Mouse (Mus musculus): ENCODE measurements around the gene Osbpl7.

Osbpl7 gene

DNA sequence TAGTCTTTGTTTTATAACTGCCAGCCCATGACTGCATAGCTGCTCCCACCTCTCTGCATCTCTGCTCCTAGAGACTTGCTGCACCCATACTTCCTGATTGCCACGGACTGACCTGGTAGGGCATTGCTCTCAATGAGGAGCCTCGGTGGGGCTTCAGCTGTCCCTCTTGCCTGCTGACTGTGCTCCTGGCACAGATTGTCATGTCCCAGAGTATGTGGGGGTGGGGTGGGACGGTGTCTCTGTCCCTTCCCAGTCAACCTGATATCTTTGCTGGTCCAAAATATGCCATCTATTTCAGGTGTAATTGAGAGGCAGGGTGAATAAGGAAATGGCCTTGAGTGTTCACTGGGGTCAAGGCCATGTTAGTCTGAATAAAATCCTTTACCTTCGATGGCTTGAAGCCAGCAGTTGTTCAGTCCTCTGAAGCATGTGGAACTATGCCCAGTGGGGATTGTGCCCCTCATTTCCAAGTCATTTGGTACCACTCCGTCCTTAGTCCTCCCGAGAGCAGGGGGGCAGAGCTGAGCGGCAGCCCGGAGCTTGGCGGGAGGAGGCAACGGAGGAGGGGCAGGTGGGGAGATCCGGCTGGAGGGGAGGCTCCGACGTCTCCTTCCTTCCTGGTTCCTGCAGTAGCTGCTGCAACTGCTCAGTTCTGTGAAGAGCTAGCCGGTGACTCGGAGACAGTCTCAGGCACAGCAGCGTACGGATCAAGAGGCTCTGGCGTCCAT lies at the start of gene Osbpl7:
Gene Osbpl7 (plus strand): TSS at position 413 of the 728 bp plus-strand sequence.
- DNase-seq (ENCODE audit: low read depth, low spot score) = peak; percentile 77

DNA sequence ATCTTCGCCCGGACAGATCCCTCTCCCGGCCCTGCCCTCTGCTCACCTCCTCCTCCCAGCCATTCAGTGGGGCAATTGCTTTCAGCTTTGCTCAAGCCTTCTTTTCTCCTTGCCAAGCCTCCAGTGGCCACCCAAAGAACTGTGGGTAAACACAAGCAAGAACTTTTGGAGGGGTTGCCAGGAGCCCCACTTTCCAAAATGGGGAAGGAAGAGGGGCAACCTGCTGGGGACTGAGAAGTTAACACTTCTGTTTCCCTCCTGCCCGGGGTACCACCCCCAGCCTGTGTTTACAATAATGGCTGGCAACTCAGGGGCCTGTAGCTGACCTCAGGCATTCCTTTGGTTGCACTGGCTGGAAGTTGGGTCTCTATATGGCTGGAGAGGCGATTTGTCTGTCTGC lies 47.3 kb upstream of the Osbpl7 start:
- DNase-seq (ENCODE audit: low read depth, low spot score) = no peak

DNA sequence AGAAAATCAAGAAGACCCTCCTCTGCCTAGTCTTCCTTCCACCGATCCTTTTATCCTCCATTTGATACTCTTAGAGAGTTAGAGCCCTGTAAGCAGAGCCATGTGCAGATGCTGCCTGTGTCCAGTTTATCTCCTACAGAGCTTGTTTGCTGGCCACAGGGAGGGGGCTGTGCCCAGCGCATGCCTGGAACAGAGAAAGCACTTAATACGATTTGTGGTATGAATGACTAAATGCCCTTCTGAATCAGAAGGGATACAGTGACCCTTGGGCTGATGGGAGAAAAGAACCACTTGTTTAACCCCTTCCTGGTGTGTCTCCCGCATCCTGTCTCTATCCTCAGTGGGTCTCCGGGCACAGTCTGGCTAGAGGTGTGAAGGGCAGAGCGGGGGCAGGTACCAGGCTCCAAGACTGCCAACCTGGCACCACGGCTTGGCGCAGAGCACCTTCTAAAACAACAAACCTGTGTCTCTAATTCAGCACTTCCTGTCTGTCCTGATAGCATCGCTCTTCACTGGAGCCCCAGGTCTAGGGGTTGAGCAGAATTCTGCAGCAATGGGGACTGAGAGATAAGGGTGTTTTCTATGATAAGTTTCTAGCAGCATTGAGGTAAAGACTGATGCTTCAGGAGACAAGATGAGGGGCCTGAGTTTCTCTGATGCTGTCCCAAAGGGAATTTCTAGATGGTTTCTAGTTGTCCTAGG lies 43.2 kb upstream of the Osbpl7 start:
- DNase-seq (ENCODE audit: low read depth, low spot score) = no peak

DNA sequence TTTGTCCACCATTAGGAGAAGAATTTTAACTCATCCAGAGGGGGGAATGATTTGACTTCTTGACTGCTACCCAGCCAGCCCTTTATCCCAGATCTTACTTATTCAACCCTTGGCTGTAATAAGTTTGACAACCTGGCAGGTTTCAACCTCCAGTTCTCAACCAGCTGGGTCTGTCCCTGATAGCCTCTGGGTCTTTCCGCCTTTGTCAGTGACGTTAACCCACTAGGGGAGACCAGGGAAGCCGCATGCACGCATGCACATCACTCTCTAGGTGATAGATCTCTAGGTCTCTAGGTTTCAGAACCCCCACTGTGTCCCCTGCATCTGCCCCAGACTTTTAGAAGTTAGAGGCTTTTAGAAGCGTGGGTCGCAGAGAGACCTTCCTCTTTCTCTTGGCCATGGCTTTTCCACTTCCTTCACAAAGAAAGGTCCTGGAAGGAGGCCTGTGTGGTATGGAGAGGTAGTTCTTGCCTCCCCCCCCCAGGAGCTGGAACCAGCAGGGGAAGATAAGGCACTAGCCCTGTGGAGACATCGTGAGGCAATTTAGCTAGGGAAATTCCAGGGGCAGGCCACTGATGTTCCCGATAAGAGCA lies 41.1 kb upstream of the Osbpl7 start:
- DNase-seq (ENCODE audit: low read depth, low spot score) = no peak

DNA sequence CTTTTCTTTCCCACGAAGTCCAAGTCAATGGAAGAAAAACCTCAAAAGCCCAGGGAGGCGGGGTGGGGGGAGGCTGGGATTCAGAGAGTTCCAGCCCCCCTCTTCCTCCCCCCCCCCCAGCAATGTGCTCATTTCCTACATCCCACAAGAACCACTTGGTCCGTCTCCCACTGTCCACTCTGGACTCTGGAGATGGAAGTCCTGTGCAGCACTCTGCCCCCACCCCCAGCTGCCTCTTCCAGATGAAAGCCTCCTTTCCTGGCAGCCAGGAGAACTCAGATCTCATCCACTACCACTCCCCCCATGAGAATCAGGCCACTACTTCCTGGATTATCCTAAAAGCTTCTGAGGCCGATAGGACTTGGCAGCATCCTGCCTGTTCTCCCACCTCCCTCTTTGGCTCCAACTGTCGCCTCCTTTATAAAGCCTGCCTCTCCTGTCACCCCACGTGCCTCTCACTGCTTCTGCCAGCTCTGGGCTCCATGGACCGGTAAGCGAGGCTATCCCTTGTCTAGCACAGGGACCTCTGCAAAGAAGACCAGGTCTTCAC lies 37.2 kb upstream of the Osbpl7 start, which contains the start of gene Sp6:
Gene Sp6 (plus strand): TSS at position 274 of the 550 bp plus-strand sequence.
- DNase-seq (ENCODE audit: low read depth, low spot score) = no peak

DNA sequence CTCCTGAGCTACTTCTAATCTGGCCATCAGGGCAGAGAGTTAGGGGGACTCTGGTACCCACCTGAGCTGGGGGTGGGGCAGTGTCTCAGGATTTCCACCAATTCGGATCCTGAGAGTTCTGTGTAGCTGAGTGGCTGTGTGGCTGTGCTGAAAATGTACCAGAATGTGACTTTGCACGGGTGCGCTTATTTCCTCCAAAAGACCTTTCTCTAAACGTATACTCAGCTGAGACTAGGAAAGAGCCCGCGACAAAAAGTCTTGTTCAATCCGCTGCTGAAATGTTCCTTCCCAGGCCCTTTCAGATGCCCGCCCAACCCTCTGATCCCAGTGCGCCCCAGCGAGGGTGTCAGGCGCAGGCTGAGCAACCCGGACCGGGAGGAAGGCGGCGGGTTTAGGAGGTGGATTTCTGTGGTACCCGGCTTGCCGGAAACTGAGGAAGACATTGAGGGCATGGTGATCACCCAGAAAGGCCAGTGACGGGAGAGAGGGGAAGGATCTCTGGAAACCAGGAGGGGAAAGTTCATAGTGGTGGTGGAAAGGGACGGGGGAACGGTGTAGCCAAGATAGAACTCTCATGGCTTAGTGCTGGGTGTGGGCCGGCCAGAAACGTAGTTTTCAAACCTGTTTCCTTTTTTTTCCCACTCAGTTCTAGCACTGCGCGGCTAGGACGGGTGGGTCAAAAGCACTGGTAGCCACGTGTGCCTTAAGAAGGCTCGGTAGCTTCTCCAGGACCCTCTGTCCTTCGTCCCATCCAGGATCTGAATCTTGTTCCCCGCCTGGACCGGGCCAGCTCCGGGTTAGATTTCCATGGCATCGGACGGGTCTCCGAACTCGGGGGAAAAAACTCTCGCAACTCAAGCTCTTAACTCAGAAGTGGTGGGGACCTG lies 32.5 kb upstream of the Osbpl7 start:
- no peak for DNase-seq (ENCODE audit: low read depth, low spot score)

DNA sequence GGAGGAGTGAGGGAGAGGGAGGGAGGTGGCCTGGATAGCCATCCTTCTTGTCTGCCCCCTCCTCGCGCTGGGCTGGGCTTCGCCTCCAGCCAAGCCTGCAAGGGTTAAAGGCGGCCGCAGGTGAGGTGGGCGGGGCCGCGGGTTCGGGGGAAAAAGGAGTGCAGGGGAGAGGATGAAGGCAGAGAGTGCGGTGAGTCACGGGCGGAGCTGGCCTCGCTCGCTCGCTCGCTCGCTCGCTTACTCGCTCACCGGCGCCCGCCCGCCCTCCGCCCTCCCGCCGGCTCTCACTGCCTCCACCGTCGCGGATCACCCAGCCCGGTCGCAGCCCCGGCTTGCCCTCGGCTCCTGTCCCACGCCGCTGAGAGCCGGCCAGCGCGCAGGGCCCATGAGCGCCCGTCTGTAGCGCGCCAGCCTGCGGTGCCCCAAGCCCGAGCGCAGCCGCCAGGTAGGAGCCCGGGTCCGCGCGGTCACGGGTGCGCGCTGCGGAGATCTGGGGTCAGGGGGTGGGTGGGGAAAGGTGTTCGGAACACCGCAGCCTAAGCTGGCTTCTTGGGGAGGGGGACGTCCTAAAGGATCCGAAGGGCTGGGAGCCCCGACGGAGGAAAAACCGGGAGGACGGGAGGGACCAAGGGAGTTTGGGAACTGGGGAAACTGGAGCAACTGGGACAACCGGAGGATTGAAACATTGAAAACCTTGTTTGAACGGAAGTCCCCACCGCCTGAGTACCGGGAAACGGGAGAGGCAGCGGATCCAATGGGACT lies 31.7 kb upstream of the Osbpl7 start:
- no peak for DNase-seq (ENCODE audit: low read depth, low spot score)

DNA sequence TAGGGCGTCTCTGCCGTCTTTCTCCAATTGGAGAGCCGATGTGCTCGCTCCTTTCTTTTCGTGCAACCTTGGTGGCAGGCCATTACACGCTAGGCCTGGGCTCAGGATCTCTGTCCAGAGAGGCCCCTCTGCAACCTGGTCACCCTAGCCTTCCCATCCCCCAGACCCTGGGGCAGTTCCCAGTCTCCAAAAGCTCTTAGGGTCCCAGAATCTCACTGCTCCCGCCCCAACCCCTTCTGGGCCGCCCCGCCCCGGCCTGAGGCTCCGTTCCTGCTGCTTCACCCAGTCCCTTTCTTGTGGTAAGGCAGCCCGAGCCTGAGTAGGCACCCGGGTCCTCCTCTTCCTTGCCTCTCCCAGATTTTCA lies 31.1 kb upstream of the Osbpl7 start:
- DNase-seq (ENCODE audit: low read depth, low spot score) = no peak

DNA sequence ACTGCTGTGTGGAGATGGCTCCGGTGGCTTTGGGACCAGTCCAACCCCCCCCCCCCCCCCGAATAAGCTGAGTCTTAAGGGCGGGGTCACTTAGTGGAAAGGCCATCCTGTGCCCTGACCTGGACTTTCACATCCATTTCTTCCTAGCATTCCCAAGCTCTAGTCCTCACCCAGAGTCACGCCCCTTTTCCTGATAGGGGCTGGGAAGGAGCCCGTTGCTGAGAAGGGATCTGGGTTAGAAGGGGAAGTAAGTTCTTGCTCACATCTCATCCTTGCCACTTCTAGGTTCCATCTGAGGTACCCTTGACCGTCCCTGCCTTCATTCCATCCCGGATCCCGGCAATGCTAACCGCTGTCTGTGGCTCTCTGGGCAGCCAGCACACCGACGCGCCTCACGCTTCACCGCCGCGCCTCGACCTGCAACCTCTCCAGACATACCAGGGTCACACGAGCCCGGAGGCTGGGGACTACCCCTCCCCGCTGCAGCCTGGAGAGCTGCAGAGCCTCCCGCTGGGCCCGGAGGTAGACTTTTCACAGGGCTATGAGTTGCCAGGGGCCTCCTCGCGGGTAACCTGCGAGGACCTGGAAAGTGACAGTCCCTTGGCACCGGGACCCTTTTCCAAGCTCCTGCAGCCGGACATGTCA lies 29.2 kb upstream of the Osbpl7 start:
- no peak for DNase-seq (ENCODE audit: low read depth, low spot score)

DNA sequence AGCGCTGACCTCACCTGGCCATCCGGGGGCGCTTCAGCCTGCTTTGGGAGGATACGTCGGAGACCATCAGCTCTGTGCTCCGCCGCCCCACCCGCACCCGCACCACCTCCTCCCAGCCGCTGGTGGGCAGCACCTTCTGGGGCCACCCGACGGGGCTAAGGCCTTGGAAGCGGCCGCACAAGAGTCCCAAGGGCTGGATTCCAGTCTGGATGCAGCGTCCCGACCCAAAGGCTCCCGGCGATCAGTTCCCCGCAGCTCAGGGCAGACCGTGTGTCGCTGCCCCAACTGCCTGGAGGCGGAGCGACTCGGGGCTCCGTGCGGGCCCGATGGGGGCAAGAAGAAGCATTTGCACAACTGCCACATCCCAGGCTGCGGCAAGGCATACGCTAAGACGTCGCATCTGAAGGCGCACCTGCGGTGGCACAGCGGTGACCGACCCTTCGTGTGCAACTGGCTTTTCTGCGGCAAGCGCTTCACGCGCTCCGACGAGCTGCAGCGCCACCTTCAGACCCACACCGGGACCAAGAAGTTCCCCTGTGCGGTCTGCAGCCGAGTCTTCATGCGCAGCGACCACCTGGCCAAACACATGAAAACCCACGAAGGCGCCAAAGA lies 28.4 kb upstream of the Osbpl7 start:
- no peak for DNase-seq (ENCODE audit: low read depth, low spot score)

DNA sequence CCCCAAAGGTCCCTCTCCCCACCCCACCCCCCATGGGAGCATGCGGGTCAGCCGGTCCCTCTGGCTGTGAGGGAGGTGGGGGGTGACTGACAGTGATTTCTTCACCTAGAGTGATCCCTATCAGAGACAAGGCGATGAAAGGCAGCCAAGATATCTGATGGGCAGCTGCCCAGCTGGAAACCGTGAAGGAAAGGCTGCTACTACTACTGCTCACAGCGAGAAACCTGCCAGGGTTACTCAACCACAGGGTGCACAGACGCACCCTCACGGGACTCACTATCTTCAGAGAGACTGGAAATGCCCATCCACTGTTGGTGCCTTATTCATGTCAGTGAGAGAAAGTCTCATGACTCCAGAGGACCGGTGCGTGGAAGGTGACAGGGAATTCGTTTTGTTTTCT lies 25.5 kb upstream of the Osbpl7 start:
- no peak for DNase-seq (ENCODE audit: low read depth, low spot score)

DNA sequence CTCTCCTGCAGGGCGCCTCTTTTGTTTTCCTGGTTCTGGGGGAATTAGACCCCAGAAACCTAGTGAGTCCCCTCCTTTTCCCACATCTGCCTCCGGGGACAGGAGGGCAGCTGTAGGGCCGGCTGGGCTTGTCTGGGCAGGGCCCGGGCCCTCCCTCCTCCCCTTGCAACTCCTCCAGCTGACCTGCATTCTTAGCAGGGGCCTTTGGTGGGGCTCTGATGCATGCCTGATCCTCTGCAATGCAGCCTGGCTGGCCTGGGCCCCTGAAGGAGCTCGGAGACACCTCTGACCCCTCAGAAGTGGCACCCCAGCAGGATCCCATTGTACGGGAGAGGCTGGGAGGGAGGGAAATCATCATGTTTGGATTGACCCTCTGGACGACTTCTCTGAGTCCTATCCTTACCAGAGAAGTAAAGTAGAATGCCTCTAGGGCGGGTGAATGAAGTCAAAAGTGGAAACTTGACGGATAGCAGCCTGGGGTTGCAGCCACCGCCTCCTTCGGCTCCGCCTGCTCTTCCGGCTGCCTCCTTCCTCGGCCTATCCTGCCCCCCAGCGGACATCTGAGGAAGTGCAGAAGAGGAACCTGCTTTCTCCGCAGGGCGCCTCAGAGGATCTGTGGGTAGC lies 24.6 kb upstream of the Osbpl7 start:
- no peak for DNase-seq (ENCODE audit: low read depth, low spot score)

DNA sequence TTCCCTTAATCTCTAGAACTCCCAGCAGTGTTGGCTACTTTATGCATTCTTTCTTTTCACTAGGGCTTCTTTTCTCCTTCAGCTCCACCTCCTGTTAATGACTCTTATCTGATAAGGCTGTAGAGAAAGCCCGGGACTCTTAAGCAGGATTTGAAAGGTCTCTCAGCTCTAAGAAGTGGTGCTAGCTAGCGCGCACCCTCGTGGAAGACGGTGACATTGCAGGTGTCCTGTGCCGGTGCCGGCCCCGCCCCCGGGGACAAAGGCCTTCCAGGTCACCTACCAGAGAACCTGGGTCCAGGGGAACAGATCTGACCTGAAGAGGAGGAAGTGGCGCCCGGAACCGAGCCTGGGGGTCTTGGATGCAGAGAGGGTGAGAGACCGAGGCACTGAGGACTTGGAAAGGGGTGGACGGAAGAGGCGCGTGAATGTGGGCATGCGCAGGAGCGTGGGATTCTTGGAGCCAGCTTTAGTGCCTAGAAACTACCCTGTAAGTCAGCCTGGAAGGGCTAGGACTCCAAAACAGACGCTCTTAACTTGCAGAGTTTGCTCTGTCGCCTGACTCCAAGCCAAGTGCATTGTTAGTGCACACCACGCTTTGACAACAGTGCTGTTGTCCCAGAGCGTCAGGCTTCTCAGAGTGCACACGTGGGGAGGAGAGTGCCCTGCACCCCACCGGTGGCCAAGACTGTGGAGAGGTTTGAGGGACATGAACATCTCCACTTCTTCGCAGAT lies 20.6 kb upstream of the Osbpl7 start, which contains the start of gene Scrn2:
Gene Scrn2 (plus strand): TSS at position 253 of the 732 bp plus-strand sequence.
- peak; percentile 51 for DNase-seq (ENCODE audit: low read depth, low spot score)

DNA sequence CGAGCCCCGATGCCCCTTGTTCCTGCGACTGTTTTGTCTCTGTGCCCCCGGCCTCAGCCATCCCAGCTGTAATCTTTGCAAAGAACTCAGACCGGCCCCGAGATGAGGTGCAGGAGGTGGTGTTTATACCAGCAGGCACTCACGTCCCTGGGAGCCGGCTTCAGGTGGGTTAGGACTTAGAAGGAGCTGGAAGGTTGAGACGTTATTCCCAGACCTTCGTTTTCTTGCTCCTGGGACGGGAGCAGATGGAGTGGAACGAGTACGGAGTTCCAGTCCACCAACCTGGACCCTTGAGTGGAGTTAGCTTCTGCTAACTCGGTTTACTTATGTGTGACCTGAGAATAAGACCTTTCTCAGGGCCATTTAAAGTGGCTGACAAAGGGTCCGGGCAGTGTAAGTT lies 20.0 kb upstream of the Osbpl7 start:
- no peak for DNase-seq (ENCODE audit: low read depth, low spot score)

DNA sequence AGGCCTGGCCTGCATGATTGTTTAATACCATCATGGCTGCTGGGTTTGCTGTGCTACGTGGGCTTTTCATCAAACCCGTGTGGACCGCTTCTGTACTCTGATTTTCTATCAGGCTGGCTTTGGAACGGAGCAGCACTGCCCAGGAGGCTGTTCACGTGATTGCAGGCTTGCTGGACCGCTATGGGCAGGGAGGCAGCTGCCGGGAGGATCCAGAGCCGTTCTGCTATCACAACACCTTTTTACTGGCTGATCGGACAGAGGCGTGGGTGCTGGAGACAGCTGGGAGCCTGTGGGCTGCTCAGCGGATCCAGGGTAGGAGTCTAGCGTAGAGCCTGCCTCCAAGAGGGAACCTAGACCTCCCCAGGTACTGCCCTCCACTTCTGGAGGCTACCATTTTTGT lies 18.5 kb upstream of the Osbpl7 start:
- no peak for DNase-seq (ENCODE audit: low read depth, low spot score)

DNA sequence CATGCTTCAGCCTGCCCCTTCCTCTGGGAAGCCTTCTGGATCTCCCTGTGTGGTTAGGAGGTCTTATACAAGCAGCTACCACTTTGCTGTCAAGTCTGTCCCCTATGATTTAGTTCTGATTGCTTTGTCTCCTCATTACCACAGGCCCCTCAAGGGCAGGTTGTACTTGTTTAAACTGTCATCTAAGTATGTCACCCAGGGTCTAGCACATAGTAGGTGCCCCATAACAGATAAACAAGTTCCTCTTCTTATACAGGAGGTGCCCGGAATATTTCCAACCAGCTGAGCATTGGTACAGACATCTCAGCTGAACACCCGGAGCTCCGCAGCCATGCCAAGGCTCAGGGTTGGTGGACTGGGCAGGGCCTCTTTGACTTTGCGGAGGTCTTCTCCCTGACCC lies 17.9 kb upstream of the Osbpl7 start:
- no peak for DNase-seq (ENCODE audit: low read depth, low spot score)

DNA sequence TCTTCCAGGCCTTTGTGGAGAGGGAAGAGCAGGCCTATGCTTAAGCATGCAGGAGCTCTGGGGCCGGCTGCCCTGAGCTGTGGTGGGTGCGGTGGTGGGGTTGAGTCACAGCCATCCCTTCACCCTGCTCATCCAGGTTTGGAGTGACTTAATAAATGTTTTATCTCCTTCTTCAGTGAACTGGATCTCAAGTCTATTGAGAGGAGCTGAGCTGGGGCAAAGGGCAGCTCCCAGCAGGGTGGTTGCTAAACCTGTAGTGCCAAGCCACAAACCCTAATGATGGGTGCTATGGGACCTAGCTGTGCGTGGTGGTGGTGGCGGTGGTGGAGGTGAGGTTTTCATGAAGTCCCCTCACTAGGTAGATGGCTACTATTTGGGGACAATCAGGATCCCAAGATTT lies 16.6 kb upstream of the Osbpl7 start:
- no peak for DNase-seq (ENCODE audit: low read depth, low spot score)

DNA sequence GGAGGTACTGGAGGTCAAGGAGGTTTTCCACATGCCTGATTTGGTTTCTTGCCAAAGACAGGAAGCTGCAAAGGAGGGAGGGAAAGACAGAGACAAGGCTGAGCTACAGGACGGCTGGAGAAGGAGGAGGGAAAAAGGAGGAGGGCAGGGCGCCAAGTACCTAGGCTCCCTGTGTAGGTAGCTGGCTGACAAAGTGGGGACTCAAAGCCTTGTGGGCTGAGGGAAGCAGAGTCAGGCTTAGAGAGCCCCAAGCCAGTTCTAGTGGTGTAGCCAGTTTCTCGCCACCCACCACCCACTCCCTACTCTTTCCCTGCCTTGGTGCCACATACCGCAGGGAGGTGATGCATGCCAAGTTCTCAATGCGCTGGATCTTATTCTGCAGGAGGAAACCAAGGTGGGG lies 14.3 kb upstream of the Osbpl7 start:
- peak; percentile 72 for DNase-seq (ENCODE audit: low read depth, low spot score)

DNA sequence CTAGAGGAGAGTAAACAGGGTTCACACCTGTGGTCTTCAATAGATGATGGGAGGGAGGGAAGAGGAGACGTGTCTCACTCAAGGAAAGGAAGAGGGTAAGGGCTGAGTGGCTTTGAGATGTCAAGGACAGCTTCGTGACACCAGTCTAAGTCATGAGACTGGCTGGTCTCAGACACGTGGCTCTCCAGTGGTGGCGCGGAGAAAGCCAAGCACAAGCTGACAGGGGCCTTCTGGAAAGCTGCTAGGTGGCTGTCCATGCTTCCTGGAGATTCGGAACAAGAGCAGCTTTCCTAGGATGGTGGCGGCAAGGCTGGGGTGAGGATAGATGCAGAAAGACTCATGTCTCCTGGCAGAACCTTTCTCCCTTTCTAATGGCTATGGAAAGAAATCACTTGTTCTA lies 11.5 kb upstream of the Osbpl7 start:
- DNase-seq (ENCODE audit: low read depth, low spot score) = no peak

Measured in telencephalon, adult 2 months (tissue).